Mouse (Mus musculus) liver, embryonic 16.5 days (tissue): ENCODE results near the gene Med17. TPM values are rescaled to one million over a fixed set of nuclear protein-coding genes. Genes with fewer than 3 reads are reported as not detected.
"Not testable (repeated sequence)": the region's sequence is repeated elsewhere in the genome, so short reads cannot be mapped to it uniquely, and the experiment has no call there.

ENCODE experiments used
- ATAC-seq: fragments of 200-750 bp; cut with Nextera tagmentation; 2 replicates; pipeline ENCODE4 v1.8.0; 2017; ENCODE audit warnings: low read depth, mild to moderate bottlenecking, moderate number of reproducible peaks, moderate library complexity
- H3K27ac ChIP-seq: fragments of 300-500 bp; sonication (generic); 2 replicates; pipeline ENCODE4 v1.5.1; 2014; ENCODE audit warnings: mild to moderate bottlenecking, low read length
- H3K27me3 ChIP-seq: fragments of 300-500 bp; sonication (generic); 2 replicates; pipeline ENCODE4 v1.6.1; 2014; ENCODE audit warnings: low read depth, low read length, mixed read lengths; ENCODE audit not compliant: control insufficient read depth, insufficient read depth
- H3K36me3 ChIP-seq: fragments of 300-500 bp; sonication (generic); 2 replicates; pipeline ENCODE4 v1.6.1; 2014; ENCODE audit warnings: mild to moderate bottlenecking; ENCODE audit not compliant: control insufficient read depth, insufficient read depth
- H3K4me1 ChIP-seq: fragments of 300-500 bp; sonication (generic); 2 replicates; pipeline ENCODE4 v1.6.1; 2014; ENCODE audit warnings: low read depth, low read length, mixed read lengths; ENCODE audit not compliant: control insufficient read depth
- H3K4me2 ChIP-seq: fragments of 300-500 bp; sonication (generic); 2 replicates; pipeline ENCODE4 v1.6.1; 2014; ENCODE audit warnings: low read depth, low read length, mixed read lengths
- H3K4me3 ChIP-seq: fragments of 300-500 bp; sonication (generic); 2 replicates; pipeline ENCODE4 v1.5.1; 2014; ENCODE audit warnings: low read depth, mild to moderate bottlenecking, low read length
- H3K9ac ChIP-seq: fragments of 300-500 bp; sonication (generic); 2 replicates; pipeline ENCODE4 v1.6.1; 2014; ENCODE audit warnings: low read depth, low read length
- H3K9me3 ChIP-seq: fragments of 300-500 bp; sonication (generic); replicated peaks from 2 replicates; pipeline ENCODE4 v1.6.1; 2016; ENCODE audit warnings: low read length; ENCODE audit not compliant: control insufficient read depth
- WGBS: fragments of 180-500 bp; shearing (Covaris S2); extraction: QIAGEN DNeasy Blood & Tissue Kit; methylation state at CpG from one replicate; pipeline ENCODE4 v1.1.7; 2014; ENCODE audit not compliant: insufficient replicate concordance; 5-methylcytosine and 5-hydroxymethylcytosine counted together
- polyA plus RNA-seq: library from polyadenylated mRNA; unstranded; fragments of >200 nt; fragmentation: Nextera tagmentation; extraction: Ambion mirVana; gene quantifications from 2 replicates; pipeline ENCODE4 v1.2.1, GENCODE M21; 2015

Med17 gene
- polyA plus RNA-seq: 12.4 and 13.4 TPM in 2 replicates

- WGBS: under 1% methylated on average over 57 of the region's 57 CpGs
- Histone ChIP-seq H3K27me3 (no peaks in the 10 kb centered on the region), H3K4me1 (peaks cover 16% of the 10 kb centered on the region), H3K27ac (peak within 1 kb of the TSS; percentile 93), H3K9ac (peak within 1 kb of the TSS; percentile 97), H3K4me3 (peak within 1 kb of the TSS; percentile 98), H3K4me2 (peak within 1 kb of the TSS; percentile 72), H3K9me3 (no peaks in the 10 kb centered on the region), H3K36me3 (peaks cover 18% of the 10 kb centered on the region)
- ATAC-seq: peak; percentile 97
Observed at GRCm38 (mm10) chr9:15279649-15280490, at the start of gene Med17. Gene Med17 (minus strand): TSS chr9:15279931.

GRCm38 (mm10) chr9:15318170-15318742 is 38.5 kb upstream of the Med17 start:
- H3K4me1 ChIP-seq: no peaks in the 10 kb centered on the region
- H3K4me2 ChIP-seq: no peak overlapping the region
- no peak overlapping the region for H3K27ac ChIP-seq
- no peak for ATAC-seq
- no peak overlapping the region for H3K9ac ChIP-seq
- no peaks in the 10 kb centered on the region for H3K27me3 ChIP-seq
- H3K36me3 ChIP-seq: peaks cover 47% of the 10 kb centered on the region
- no peak overlapping the region for H3K4me3 ChIP-seq
- no peaks in the 10 kb centered on the region for H3K9me3 ChIP-seq
- WGBS: 61% methylated on average over 2 of the region's 2 CpGs

- H3K4me1 ChIP-seq: no peaks in the 10 kb centered on the region
- H3K4me2 ChIP-seq: no peak overlapping the region
- no peaks in the 10 kb centered on the region for H3K9me3 ChIP-seq
- no peaks in the 10 kb centered on the region for H3K27me3 ChIP-seq
- no peak overlapping the region for H3K27ac ChIP-seq
- no peak for ATAC-seq
- no peak overlapping the region for H3K4me3 ChIP-seq
- no peak overlapping the region for H3K9ac ChIP-seq
- H3K36me3 ChIP-seq: peaks cover 45% of the 10 kb centered on the region
- WGBS: 41% methylated on average over 5 of the region's 5 CpGs
Observed at GRCm38 (mm10) chr9:15317223-15318169, 37.8 kb upstream of the Med17 start.

GRCm38 (mm10) chr9:15316296-15316695 is 36.6 kb upstream of the Med17 start:
- peaks cover 45% of the 10 kb centered on the region for H3K36me3 ChIP-seq
- H3K4me3 ChIP-seq, H3K9ac ChIP-seq, H3K4me2 ChIP-seq, ATAC-seq, H3K27ac ChIP-seq, H3K27me3 ChIP-seq, H3K9me3 ChIP-seq, H3K4me1 ChIP-seq: not testable (repeated sequence)
- WGBS: 88% methylated on average over 1 of the region's 2 CpGs

GRCm38 (mm10) chr9:15314619-15315018 is 34.9 kb upstream of the Med17 start:
- Histone ChIP-seq H3K4me1 (no peaks in the 10 kb centered on the region), H3K27me3 (no peaks in the 10 kb centered on the region), H3K27ac (no peak overlapping the region), H3K4me2 (no peak overlapping the region), H3K9me3 (no peaks in the 10 kb centered on the region), H3K36me3 (peaks cover 54% of the 10 kb centered on the region), H3K4me3 (no peak overlapping the region), H3K9ac (no peak overlapping the region)
- no peak for ATAC-seq
- 80% methylated on average over 1 of the region's 1 CpGs for WGBS

GRCm38 (mm10) chr9:15313633-15314032 is 33.9 kb upstream of the Med17 start:
- Histone ChIP-seq H3K4me1 (peaks cover 7% of the 10 kb centered on the region), H3K27ac (no peak overlapping the region), H3K4me2 (no peak overlapping the region), H3K4me3 (no peak overlapping the region), H3K9ac (no peak overlapping the region), H3K27me3 (no peaks in the 10 kb centered on the region), H3K9me3 (no peaks in the 10 kb centered on the region), H3K36me3 (peaks cover 62% of the 10 kb centered on the region)
- no peak for ATAC-seq
- WGBS: 70% methylated on average over 5 of the region's 5 CpGs

GRCm38 (mm10) chr9:15312054-15312735 is 32.5 kb upstream of the Med17 start:
- H3K36me3 ChIP-seq: peaks cover 56% of the 10 kb centered on the region
- no peak overlapping the region for H3K9ac ChIP-seq
- peaks cover 13% of the 10 kb centered on the region for H3K4me1 ChIP-seq
- no peak overlapping the region for H3K4me3 ChIP-seq
- ATAC-seq: peak; percentile 53; the same call in 1 of the 2 replicates
- no peak overlapping the region for H3K27ac ChIP-seq
- no peaks in the 10 kb centered on the region for H3K27me3 ChIP-seq
- no peak overlapping the region for H3K4me2 ChIP-seq
- WGBS: 50% methylated on average over 2 of the region's 2 CpGs
- no peaks in the 10 kb centered on the region for H3K9me3 ChIP-seq

GRCm38 (mm10) chr9:15310179-15310578 is 30.4 kb upstream of the Med17 start:
- no peak overlapping the region for H3K27ac ChIP-seq
- H3K4me1 ChIP-seq: peaks cover 25% of the 10 kb centered on the region
- WGBS: 73% methylated on average over 1 of the region's 1 CpGs
- ATAC-seq: no peak
- H3K36me3 ChIP-seq: peaks cover 48% of the 10 kb centered on the region
- H3K4me2 ChIP-seq: no peak overlapping the region
- H3K9ac ChIP-seq: no peak overlapping the region
- no peak overlapping the region for H3K4me3 ChIP-seq
- H3K9me3 ChIP-seq: no peaks in the 10 kb centered on the region
- no peaks in the 10 kb centered on the region for H3K27me3 ChIP-seq
